Mouse (Mus musculus) liver, embryonic 11.5 days (tissue): ENCODE data around the gene Stag1. TPM values are rescaled to one million over a fixed set of nuclear protein-coding genes. Genes with fewer than 3 reads are reported as not detected.

Experiments
- ATAC-seq: fragments of 200-750 bp; cut with Nextera tagmentation; replicated peaks from 2 replicates; pipeline ENCODE4 v1.8.0; 2017; ENCODE audit warnings: moderate number of reproducible peaks, mild to moderate bottlenecking, moderate TSS enrichment, moderate library complexity; ENCODE audit not compliant: low FRiP score
- DNase-seq: peaks from one replicate; pipeline ENCODE4 v3.0.0-alpha.2; 2017; ENCODE audit warnings: low spot score
- H3K27ac ChIP-seq: fragments of 300-500 bp; sonication (generic); 2 replicates; pipeline ENCODE4 v1.5.1; 2014; ENCODE audit warnings: mild to moderate bottlenecking, low read depth, low read length, control low read depth
- H3K27me3 ChIP-seq: fragments of 300-500 bp; sonication (generic); replicated peaks from 2 replicates; pipeline ENCODE4 v1.6.1; 2014; ENCODE audit warnings: low read length, mixed read lengths; ENCODE audit not compliant: control insufficient read depth, insufficient read depth
- H3K36me3 ChIP-seq: fragments of 300-500 bp; sonication (generic); 2 replicates; pipeline ENCODE4 v1.6.1; 2014; ENCODE audit warnings: mild to moderate bottlenecking, low read length, moderate library complexity, mixed read lengths; ENCODE audit not compliant: control insufficient read depth, insufficient read depth
- H3K4me1 ChIP-seq: fragments of 300-500 bp; sonication (generic); replicated peaks from 2 replicates; pipeline ENCODE4 v1.6.1; 2014; ENCODE audit warnings: low read length, mixed read lengths; ENCODE audit not compliant: control insufficient read depth, insufficient read depth
- H3K4me2 ChIP-seq: fragments of 300-500 bp; sonication (generic); 2 replicates; pipeline ENCODE4 v1.6.1; 2014; ENCODE audit warnings: mild to moderate bottlenecking, control low read depth, moderate library complexity
- H3K4me3 ChIP-seq: fragments of 300-500 bp; sonication (generic); 2 replicates; pipeline ENCODE4 v1.5.1; 2014; ENCODE audit warnings: low read depth, low read length, control low read depth
- H3K9ac ChIP-seq: fragments of 300-500 bp; sonication (generic); 2 replicates; pipeline ENCODE4 v1.6.1; 2014; ENCODE audit warnings: low read depth, low read length, control low read depth
- H3K9me3 ChIP-seq: fragments of 300-500 bp; sonication (generic); 2 replicates; pipeline ENCODE4 v1.6.1; 2016; ENCODE audit warnings: low read length, inconsistent platforms, mixed read lengths; ENCODE audit not compliant: control insufficient read depth
- WGBS: fragments of 180-500 bp; shearing (Covaris S2); extraction: QIAGEN DNeasy Blood & Tissue Kit; methylation state at CpG from one replicate; pipeline ENCODE4 v1.1.7; 2014; 5-methylcytosine and 5-hydroxymethylcytosine counted together
- polyA plus RNA-seq: library from polyadenylated mRNA; unstranded; fragments of >200 nt; fragmentation: Nextera tagmentation; extraction: Ambion mirVana; gene quantifications from 2 replicates; pipeline ENCODE4 v1.2.1, GENCODE M21; 2014

Stag1 gene
- polyA plus RNA-seq, 1 experiment from 2014 or later = 32.3 TPM

GRCm38 (mm10) chr9:100596317-100596716 is 1.3 kb upstream of the Stag1 start:
- Histone ChIP-seq H3K9ac (no peak overlapping the region), H3K9me3 (peaks cover 4% of the 10 kb centered on the region; the same call in 1 of the 2 replicates), H3K4me2 (no peak overlapping the region), H3K27ac (no peak overlapping the region), H3K4me1 (no peaks in the 10 kb centered on the region), H3K36me3 (no peaks in the 10 kb centered on the region), H3K4me3 (no peak overlapping the region), H3K27me3 (no peaks in the 10 kb centered on the region)
- ATAC-seq (0 out of 2 replicates have a peak, but pooled peaks have one; percentile 54), DNase-seq (no peak)
- WGBS = 84% methylated on average over 8 of the region's 8 CpGs

- 73% methylated on average over 3 of the region's 3 CpGs for WGBS
- DNase-seq (no peak), ATAC-seq (no peak)
Observed at GRCm38 (mm10) chr9:100599761-100600328, 2.2 kb downstream of the Stag1 start.

GRCm38 (mm10) chr9:100602130-100602529 is 4.5 kb downstream of the Stag1 start:
- DNase-seq = no peak
- 87% methylated on average over 1 of the region's 1 CpGs for WGBS
- Histone ChIP-seq H3K4me1 (no peaks in the 10 kb centered on the region), H3K9ac (no peak overlapping the region), H3K4me2 (no peak overlapping the region), H3K27me3 (no peaks in the 10 kb centered on the region), H3K9me3 (no peaks in the 10 kb centered on the region), H3K27ac (no peak overlapping the region), H3K4me3 (no peak overlapping the region), H3K36me3 (no peaks in the 10 kb centered on the region)
- no peak for ATAC-seq

More at GRCm38 (mm10) chr9:100599761-100600328, 2.2 kb downstream of the Stag1 start:
- no peak overlapping the region for H3K4me3 ChIP-seq
- H3K9ac ChIP-seq = no peak overlapping the region
- H3K36me3 ChIP-seq = no peaks in the 10 kb centered on the region
- H3K27ac ChIP-seq = no peak overlapping the region
- H3K27me3 ChIP-seq = no peaks in the 10 kb centered on the region
- H3K4me2 ChIP-seq = no peak overlapping the region
- no peaks in the 10 kb centered on the region for H3K4me1 ChIP-seq
- peaks cover 2% of the 10 kb centered on the region; the same call in 1 of the 2 replicates for H3K9me3 ChIP-seq

GRCm38 (mm10) chr9:100603156-100603555 is 5.6 kb downstream of the Stag1 start:
- no peaks in the 10 kb centered on the region for H3K27me3 ChIP-seq
- DNase-seq (no peak), ATAC-seq (no peak)
- H3K4me1 ChIP-seq = no peaks in the 10 kb centered on the region
- H3K27ac ChIP-seq = no peak overlapping the region
- H3K4me2 ChIP-seq = no peak overlapping the region
- no peaks in the 10 kb centered on the region for H3K36me3 ChIP-seq
- H3K4me3 ChIP-seq = no peak overlapping the region
- no peaks in the 10 kb centered on the region for H3K9me3 ChIP-seq
- no peak overlapping the region for H3K9ac ChIP-seq
- 62% methylated on average over 5 of the region's 5 CpGs for WGBS

GRCm38 (mm10) chr9:100605522-100605921 is 7.9 kb downstream of the Stag1 start:
- Histone ChIP-seq H3K4me1 (no peaks in the 10 kb centered on the region), H3K9ac (no peak overlapping the region), H3K27me3 (no peaks in the 10 kb centered on the region), H3K36me3 (no peaks in the 10 kb centered on the region), H3K27ac (no peak overlapping the region), H3K4me2 (no peak overlapping the region), H3K4me3 (no peak overlapping the region), H3K9me3 (no peaks in the 10 kb centered on the region)
- no peak for ATAC-seq
- DNase-seq = no peak
- 92% methylated on average over 1 of the region's 1 CpGs for WGBS

GRCm38 (mm10) chr9:100605985-100606554 is 8.5 kb downstream of the Stag1 start:
- DNase-seq = no peak
- no peak for ATAC-seq
- H3K4me1 ChIP-seq = no peaks in the 10 kb centered on the region
- no peak overlapping the region for H3K4me2 ChIP-seq
- H3K27ac ChIP-seq = no peak overlapping the region
- 49% methylated on average over 7 of the region's 7 CpGs for WGBS
- no peaks in the 10 kb centered on the region for H3K9me3 ChIP-seq
- H3K4me3 ChIP-seq = no peak overlapping the region
- no peak overlapping the region for H3K9ac ChIP-seq
- H3K36me3 ChIP-seq = no peaks in the 10 kb centered on the region
- H3K27me3 ChIP-seq = no peaks in the 10 kb centered on the region

- WGBS = 82% methylated on average over 3 of the region's 3 CpGs
Observed at GRCm38 (mm10) chr9:100613501-100614071, 16.0 kb downstream of the Stag1 start.

GRCm38 (mm10) chr9:100616947-100617346 is 19.3 kb downstream of the Stag1 start:
- Histone ChIP-seq H3K9ac (no peak overlapping the region), H3K4me2 (no peak overlapping the region), H3K4me3 (no peak overlapping the region), H3K36me3 (no peaks in the 10 kb centered on the region), H3K27me3 (no peaks in the 10 kb centered on the region), H3K4me1 (no peaks in the 10 kb centered on the region), H3K9me3 (no peaks in the 10 kb centered on the region), H3K27ac (no peak overlapping the region)
- no peak for ATAC-seq
- no peak for DNase-seq
- WGBS = 67% methylated on average over 11 of the region's 11 CpGs

More at GRCm38 (mm10) chr9:100613501-100614071, 16.0 kb downstream of the Stag1 start:
- Histone ChIP-seq H3K9ac (no peak overlapping the region), H3K27me3 (no peaks in the 10 kb centered on the region), H3K36me3 (no peaks in the 10 kb centered on the region), H3K4me3 (no peak overlapping the region), H3K4me1 (no peaks in the 10 kb centered on the region), H3K9me3 (no peaks in the 10 kb centered on the region), H3K4me2 (no peak overlapping the region), H3K27ac (no peak overlapping the region)
- DNase-seq (no peak), ATAC-seq (no peak)

- no peak overlapping the region for H3K9ac ChIP-seq
- 72% methylated on average over 2 of the region's 2 CpGs for WGBS
- H3K27me3 ChIP-seq = no peaks in the 10 kb centered on the region
- no peaks in the 10 kb centered on the region for H3K4me1 ChIP-seq
- H3K36me3 ChIP-seq = no peaks in the 10 kb centered on the region
- H3K4me2 ChIP-seq = no peak overlapping the region
- H3K27ac ChIP-seq = no peak overlapping the region
- ATAC-seq (no peak), DNase-seq (no peak)
- H3K9me3 ChIP-seq = no peaks in the 10 kb centered on the region
- no peak overlapping the region for H3K4me3 ChIP-seq
Observed at GRCm38 (mm10) chr9:100626258-100626657, 28.7 kb downstream of the Stag1 start.
